Mouse (Mus musculus) heart, embryonic 10.5 days (tissue): ENCODE results near the gene Kap. TPM values are rescaled to one million over a fixed set of nuclear protein-coding genes. Genes with fewer than 3 reads are reported as not detected.
"Not testable (repeated sequence)": the region's sequence is repeated elsewhere in the genome, so short reads cannot be mapped to it uniquely, and the experiment has no call there.

Source experiments
- DNase-seq: peaks from one replicate; pipeline ENCODE4 v3.0.0-alpha.2; 2017; ENCODE audit warnings: low spot score
- H3K27ac ChIP-seq: fragments of 300-500 bp; sonication (generic); 2 replicates; pipeline ENCODE4 v1.5.1; 2016; ENCODE audit warnings: mild to moderate bottlenecking
- H3K27me3 ChIP-seq: fragments of 300-500 bp; sonication (generic); 2 replicates; pipeline ENCODE4 v1.6.1; 2016; ENCODE audit warnings: mild to moderate bottlenecking; ENCODE audit not compliant: poor library complexity, insufficient read depth, severe bottlenecking
- H3K36me3 ChIP-seq: fragments of 300-500 bp; sonication (generic); 2 replicates; pipeline ENCODE4 v1.6.1; 2016; ENCODE audit warnings: mild to moderate bottlenecking, moderate library complexity
- H3K4me1 ChIP-seq: fragments of 300-500 bp; sonication (generic); 2 replicates; pipeline ENCODE4 v1.6.1; 2016; ENCODE audit warnings: mild to moderate bottlenecking
- H3K4me3 ChIP-seq: fragments of 300-500 bp; sonication (generic); 2 replicates; pipeline ENCODE4 v1.5.1; 2016; ENCODE audit warnings: mild to moderate bottlenecking, moderate library complexity
- H3K9me3 ChIP-seq: fragments of 300-500 bp; sonication (generic); 2 replicates; pipeline ENCODE4 v1.6.1; 2016; ENCODE audit warnings: mild to moderate bottlenecking, moderate library complexity
- WGBS: fragments of 180-500 bp; shearing (Covaris S2); methylation state at CpG from one replicate; pipeline ENCODE4 v1.1.7; 2016; 5-methylcytosine and 5-hydroxymethylcytosine counted together
- polyA plus RNA-seq: library from polyadenylated mRNA; unstranded; fragments of >200 nt; fragmentation: Nextera tagmentation; extraction: Ambion mirVana; gene quantifications from 2 replicates; pipeline ENCODE4 v1.2.1, GENCODE M21; 2016

The Kap gene
- polyA plus RNA-seq: not detected in 2 replicates

DNA sequence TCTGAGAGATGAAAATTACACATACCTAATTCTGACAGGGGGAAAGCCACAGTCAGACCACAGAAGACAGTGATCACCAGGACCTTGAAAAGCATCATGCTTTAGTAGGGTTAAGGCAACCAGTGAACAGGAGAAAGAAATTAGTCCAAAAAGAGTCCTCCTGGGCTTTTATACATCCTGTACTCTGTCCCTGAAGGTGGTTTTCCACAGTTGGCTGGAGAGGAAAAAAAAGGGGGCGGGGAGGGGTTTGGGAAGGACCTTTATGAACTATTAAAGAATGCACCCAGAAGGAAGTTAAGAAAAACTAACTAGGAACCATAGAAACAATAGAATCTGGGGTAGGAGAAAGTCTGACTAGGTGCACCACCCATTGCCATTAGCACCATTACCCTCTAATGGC, at the start of gene Kap:
Gene Kap (minus strand): TSS at position 237 of the 400 bp plus-strand sequence.
- H3K27ac ChIP-seq: no peak within 1 kb of the TSS

GRCm38 (mm10) chr6:133885871-133886415, 32.4 kb upstream of the Kap start:
- no peak for DNase-seq
- Histone ChIP-seq H3K27ac (no peak overlapping the region), H3K36me3 (no peaks in the 10 kb centered on the region), H3K4me3 (no peak overlapping the region), H3K27me3 (no peaks in the 10 kb centered on the region), H3K9me3 (no peaks in the 10 kb centered on the region), H3K4me1 (no peaks in the 10 kb centered on the region)
- WGBS: 90% methylated on average over 5 of the region's 5 CpGs

More for the DNA sequence above, at the start of gene Kap:
- H3K4me3 ChIP-seq: no peak within 1 kb of the TSS
- no peak for DNase-seq
- H3K36me3 ChIP-seq: no peaks in the 10 kb centered on the region
- H3K4me1 ChIP-seq: no peaks in the 10 kb centered on the region
- no peaks in the 10 kb centered on the region for H3K9me3 ChIP-seq
- 72% methylated on average over 1 of the region's 1 CpGs for WGBS
- H3K27me3 ChIP-seq: no peaks in the 10 kb centered on the region

- H3K36me3 ChIP-seq: no peaks in the 10 kb centered on the region
- H3K27me3 ChIP-seq: no peaks in the 10 kb centered on the region
- DNase-seq: no peak
- H3K9me3 ChIP-seq: no peaks in the 10 kb centered on the region
- no peak overlapping the region for H3K4me3 ChIP-seq
- H3K27ac ChIP-seq: no peak overlapping the region
- H3K4me1 ChIP-seq: no peaks in the 10 kb centered on the region
- WGBS: 79% methylated on average over 5 of the region's 5 CpGs
These were observed 30.0 kb upstream of the Kap start for GRCm38 (mm10) chr6:133883446-133883985.

GRCm38 (mm10) chr6:133875906-133876462, 22.4 kb upstream of the Kap start:
- H3K27me3 ChIP-seq: no peaks in the 10 kb centered on the region
- no peaks in the 10 kb centered on the region for H3K36me3 ChIP-seq
- WGBS: 32% methylated on average over 12 of the region's 12 CpGs
- H3K4me1 ChIP-seq: no peaks in the 10 kb centered on the region
- H3K9me3 ChIP-seq: no peaks in the 10 kb centered on the region
- no peak overlapping the region for H3K4me3 ChIP-seq
- H3K27ac ChIP-seq: no peak overlapping the region
- DNase-seq: no peak

GRCm38 (mm10) chr6:133872667-133873066, 19.1 kb upstream of the Kap start:
- Histone ChIP-seq H3K27ac (no peak overlapping the region), H3K36me3 (no peaks in the 10 kb centered on the region), H3K27me3 (no peaks in the 10 kb centered on the region), H3K4me1 (no peaks in the 10 kb centered on the region), H3K9me3 (no peaks in the 10 kb centered on the region), H3K4me3 (no peak overlapping the region)
- DNase-seq: no peak
- WGBS: 79% methylated on average over 2 of the region's 2 CpGs

DNA sequence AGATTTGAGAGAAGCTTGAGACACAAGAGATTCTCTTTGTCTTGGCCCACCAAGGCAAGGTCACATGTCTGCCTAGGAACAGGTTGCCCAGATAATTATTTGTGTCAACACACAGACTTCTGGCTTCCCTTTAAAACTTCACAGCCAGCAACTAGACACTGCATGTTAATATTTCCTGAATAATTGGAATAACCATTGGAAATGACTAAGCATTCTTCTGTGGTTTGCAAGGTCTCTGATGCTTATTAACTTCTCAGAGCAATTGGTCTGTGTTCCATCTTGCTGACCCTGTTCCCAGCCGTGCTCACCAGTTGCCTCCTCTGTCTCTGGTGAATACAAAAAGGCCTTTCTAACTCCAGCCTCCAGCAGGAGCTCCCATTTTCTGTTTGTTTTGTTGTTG, 17.6 kb upstream of the Kap start:
- Histone ChIP-seq H3K27me3 (no peaks in the 10 kb centered on the region), H3K36me3 (no peaks in the 10 kb centered on the region), H3K4me3 (no peak overlapping the region), H3K27ac (no peak overlapping the region), H3K4me1 (no peaks in the 10 kb centered on the region), H3K9me3 (no peaks in the 10 kb centered on the region)
- WGBS: 63% methylated on average over 1 of the region's 1 CpGs
- DNase-seq: no peak

DNA sequence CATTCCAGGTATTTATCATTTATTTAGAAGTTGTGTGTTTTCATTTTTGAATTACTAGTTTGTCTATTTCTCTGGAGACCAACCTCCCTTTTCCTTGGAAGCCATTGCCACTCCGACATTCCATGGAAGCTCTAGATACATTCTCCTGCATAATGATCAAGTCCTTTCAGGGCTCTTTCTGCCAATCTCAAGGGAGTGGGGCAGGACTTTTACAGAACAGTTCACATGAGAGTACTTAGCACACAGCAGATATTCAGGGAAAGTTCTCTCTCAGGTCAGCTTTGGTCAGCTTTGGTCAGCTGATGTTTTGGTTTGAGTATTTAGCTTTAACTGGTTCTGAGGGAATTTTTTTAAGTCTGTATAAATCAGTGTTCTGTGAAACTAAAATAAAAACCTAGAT, 14.8 kb upstream of the Kap start:
- H3K27ac ChIP-seq: no peak overlapping the region
- H3K27me3 ChIP-seq: no peaks in the 10 kb centered on the region
- no peak overlapping the region for H3K4me3 ChIP-seq
- DNase-seq: no peak
- H3K4me1 ChIP-seq: no peaks in the 10 kb centered on the region
- WGBS: 82% methylated on average over 1 of the region's 1 CpGs
- H3K9me3 ChIP-seq: no peaks in the 10 kb centered on the region
- no peaks in the 10 kb centered on the region for H3K36me3 ChIP-seq

- no peaks in the 10 kb centered on the region for H3K4me1 ChIP-seq
- DNase-seq: no peak
- WGBS: 81% methylated on average over 2 of the region's 2 CpGs
These were observed 2.3 kb upstream of the Kap start for GRCm38 (mm10) chr6:133855871-133856270.

DNA sequence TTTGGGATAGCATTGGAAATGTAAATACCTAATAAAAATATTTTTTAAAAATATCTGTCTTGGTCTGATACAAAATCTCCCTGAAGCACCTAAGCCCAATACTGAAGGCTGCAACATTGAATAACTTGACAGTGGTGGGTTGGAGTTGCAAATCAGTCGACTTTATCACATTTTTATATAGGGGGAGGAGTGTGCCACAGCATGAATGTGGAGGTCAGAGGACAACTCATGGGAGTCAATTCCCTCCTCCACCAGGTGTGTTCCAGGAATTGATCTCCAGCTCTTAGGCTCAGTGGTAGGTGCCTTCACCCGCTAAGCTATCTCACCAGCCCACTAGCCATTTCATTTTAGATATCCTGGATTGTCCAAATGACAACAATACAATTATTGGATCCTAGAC, 4.2 kb downstream of the Kap start:
- no peaks in the 10 kb centered on the region for H3K27me3 ChIP-seq
- H3K27ac ChIP-seq: no peak overlapping the region
- no peak for DNase-seq
- H3K36me3 ChIP-seq: no peaks in the 10 kb centered on the region
- 73% methylated on average over 2 of the region's 2 CpGs for WGBS
- H3K9me3 ChIP-seq: no peaks in the 10 kb centered on the region
- no peaks in the 10 kb centered on the region for H3K4me1 ChIP-seq
- H3K4me3 ChIP-seq: no peak overlapping the region

More at GRCm38 (mm10) chr6:133855871-133856270, 2.3 kb upstream of the Kap start:
- no peaks in the 10 kb centered on the region for H3K36me3 ChIP-seq
- no peak overlapping the region for H3K4me3 ChIP-seq
- no peak overlapping the region for H3K27ac ChIP-seq
- no peaks in the 10 kb centered on the region for H3K27me3 ChIP-seq
- H3K9me3 ChIP-seq: no peaks in the 10 kb centered on the region

GRCm38 (mm10) chr6:133848861-133849260, 4.7 kb downstream of the Kap start:
- not testable (repeated sequence) for H3K36me3 ChIP-seq, H3K27me3 ChIP-seq, DNase-seq, H3K9me3 ChIP-seq, H3K27ac ChIP-seq, H3K4me3 ChIP-seq, H3K4me1 ChIP-seq
- 86% methylated on average over 6 of the region's 6 CpGs for WGBS

- H3K9me3 ChIP-seq, H3K4me1 ChIP-seq, H3K36me3 ChIP-seq, H3K27me3 ChIP-seq, H3K27ac ChIP-seq, DNase-seq, H3K4me3 ChIP-seq: not testable (repeated sequence)
- 77% methylated on average over 29 of the region's 29 CpGs for WGBS
These were observed 15.1 kb downstream of the Kap start for GRCm38 (mm10) chr6:133838296-133838995.

- DNase-seq: no peak
- no peaks in the 10 kb centered on the region for H3K27me3 ChIP-seq
- H3K9me3 ChIP-seq: no peaks in the 10 kb centered on the region
- no peak overlapping the region for H3K4me3 ChIP-seq
- no peaks in the 10 kb centered on the region for H3K36me3 ChIP-seq
- no peaks in the 10 kb centered on the region for H3K4me1 ChIP-seq
- whole genome bisulfite sequencing: 38% methylated on average over 1 of the region's 1 CpGs
- no peak overlapping the region for H3K27ac ChIP-seq
These were observed 41.2 kb downstream of the Kap start for GRCm38 (mm10) chr6:133812342-133812741.
